Mouse (Mus musculus): Measurements from ENCODE around the gene Gm45713. TPM values are rescaled to one million over a fixed set of nuclear protein-coding genes. Genes with fewer than 3 reads are reported as not detected.

The Gm45713 gene
- polyA plus RNA-seq, 1 experiment from 2014 or later = 0.70 TPM

GRCm38 (mm10) chr7:45150321-45150720 is 14.3 kb upstream of the Gm45713 start:
- whole genome bisulfite sequencing = 69% methylated on average over 4 of the region's 4 CpGs
- TF ChIP-seq CTCF (IDR thresholded peaks at IDR 0.05; ENCODE audit: low read depth) = no peak
- Histone ChIP-seq H3K27ac (ENCODE audit: low read depth, low read length) (peak overlapping the region; percentile 41; the same call in 1 of the 2 replicates), H3K9me3 (ENCODE audit: control insufficient read depth) (no peaks in the 10 kb centered on the region), H3K9ac (ENCODE audit: low read depth, low read length) (no peak overlapping the region), H3K4me1 (replicated peaks; ENCODE audit: control insufficient read depth, insufficient read depth, low read length) (peaks cover 8% of the 10 kb centered on the region; the same call in 1 of the 2 replicates), H3K4me3 (ENCODE audit: low read depth, low read length) (no peak overlapping the region), H3K36me3 (ENCODE audit: control insufficient read depth, insufficient read depth) (peaks cover 39% of the 10 kb centered on the region), H3K27me3 (replicated peaks; ENCODE audit: control insufficient read depth, insufficient read depth, low read length) (no peaks in the 10 kb centered on the region), H3K4me2 (replicated peaks; ENCODE audit: low read depth) (no peak overlapping the region)
- no peak for ATAC-seq

- Histone ChIP-seq H3K27me3 (replicated peaks; ENCODE audit: control insufficient read depth, insufficient read depth, low read length) (no peaks in the 10 kb centered on the region), H3K36me3 (ENCODE audit: control insufficient read depth, insufficient read depth) (peaks cover 47% of the 10 kb centered on the region), H3K4me1 (replicated peaks; ENCODE audit: control insufficient read depth, insufficient read depth, low read length) (peaks cover 5% of the 10 kb centered on the region; the same call in 1 of the 2 replicates), H3K4me2 (replicated peaks; ENCODE audit: low read depth) (no peak overlapping the region), H3K4me3 (ENCODE audit: low read depth, low read length) (no peak overlapping the region), H3K9me3 (ENCODE audit: control insufficient read depth) (no peaks in the 10 kb centered on the region), H3K9ac (ENCODE audit: low read depth, low read length) (no peak overlapping the region), H3K27ac (ENCODE audit: low read depth, low read length) (no peak overlapping the region)
- TF ChIP-seq CTCF (IDR thresholded peaks at IDR 0.05; ENCODE audit: low read depth) = no peak
- ATAC-seq = no peak
- WGBS = 66% methylated on average over 6 of the region's 6 CpGs
These were observed 13.5 kb upstream of the Gm45713 start for GRCm38 (mm10) chr7:45149545-45149944.

GRCm38 (mm10) chr7:45148534-45149098 is 12.6 kb upstream of the Gm45713 start:
- H3K27me3 ChIP-seq (replicated peaks; ENCODE audit: control insufficient read depth, insufficient read depth, low read length) = no peaks in the 10 kb centered on the region
- no peak overlapping the region for H3K9ac ChIP-seq (ENCODE audit: low read depth, low read length)
- H3K9me3 ChIP-seq (ENCODE audit: control insufficient read depth) = no peaks in the 10 kb centered on the region
- H3K36me3 ChIP-seq (ENCODE audit: control insufficient read depth, insufficient read depth) = peaks cover 56% of the 10 kb centered on the region
- peaks cover 5% of the 10 kb centered on the region; the same call in 1 of the 2 replicates for H3K4me1 ChIP-seq (replicated peaks; ENCODE audit: control insufficient read depth, insufficient read depth, low read length)
- H3K27ac ChIP-seq (ENCODE audit: low read depth, low read length) = no peak overlapping the region
- no peak for TF ChIP-seq CTCF (IDR thresholded peaks at IDR 0.05; ENCODE audit: low read depth)
- WGBS = 54% methylated on average over 4 of the region's 4 CpGs
- no peak overlapping the region for H3K4me3 ChIP-seq (ENCODE audit: low read depth, low read length)
- ATAC-seq = no peak
- H3K4me2 ChIP-seq (replicated peaks; ENCODE audit: low read depth) = no peak overlapping the region

- no peak overlapping the region for H3K4me2 ChIP-seq (replicated peaks; ENCODE audit: low read depth)
- ATAC-seq = no peak
- 57% methylated on average over 11 of the region's 11 CpGs for WGBS
These were observed 11.9 kb upstream of the Gm45713 start for GRCm38 (mm10) chr7:45147899-45148298.

GRCm38 (mm10) chr7:45147267-45147666 is 11.2 kb upstream of the Gm45713 start:
- peaks cover 68% of the 10 kb centered on the region for H3K36me3 ChIP-seq (ENCODE audit: control insufficient read depth, insufficient read depth)

More at GRCm38 (mm10) chr7:45147899-45148298, 11.9 kb upstream of the Gm45713 start:
- H3K4me1 ChIP-seq (replicated peaks; ENCODE audit: control insufficient read depth, insufficient read depth, low read length) = peaks cover 5% of the 10 kb centered on the region; the same call in 1 of the 2 replicates
- no peak overlapping the region for H3K9ac ChIP-seq (ENCODE audit: low read depth, low read length)
- H3K27me3 ChIP-seq (replicated peaks; ENCODE audit: control insufficient read depth, insufficient read depth, low read length) = no peaks in the 10 kb centered on the region
- no peak overlapping the region for H3K27ac ChIP-seq (ENCODE audit: low read depth, low read length)
- no peak for TF ChIP-seq CTCF (IDR thresholded peaks at IDR 0.05; ENCODE audit: low read depth)
- no peak overlapping the region for H3K4me3 ChIP-seq (ENCODE audit: low read depth, low read length)
- H3K9me3 ChIP-seq (ENCODE audit: control insufficient read depth) = no peaks in the 10 kb centered on the region
- H3K36me3 ChIP-seq (ENCODE audit: control insufficient read depth, insufficient read depth) = peaks cover 62% of the 10 kb centered on the region

GRCm38 (mm10) chr7:45145460-45145859 is 9.4 kb upstream of the Gm45713 start:
- Histone ChIP-seq H3K9ac (ENCODE audit: low read depth, low read length) (no peak overlapping the region), H3K4me1 (replicated peaks; ENCODE audit: control insufficient read depth, insufficient read depth, low read length) (no peaks in the 10 kb centered on the region), H3K27ac (ENCODE audit: low read depth, low read length) (no peak overlapping the region), H3K4me3 (ENCODE audit: low read depth, low read length) (no peak overlapping the region), H3K27me3 (replicated peaks; ENCODE audit: control insufficient read depth, insufficient read depth, low read length) (no peaks in the 10 kb centered on the region), H3K4me2 (replicated peaks; ENCODE audit: low read depth) (no peak overlapping the region), H3K9me3 (ENCODE audit: control insufficient read depth) (no peaks in the 10 kb centered on the region), H3K36me3 (ENCODE audit: control insufficient read depth, insufficient read depth) (peaks cover 81% of the 10 kb centered on the region)
- ATAC-seq = no peak
- 97% methylated on average over 8 of the region's 8 CpGs for WGBS
- no peak for TF ChIP-seq CTCF (IDR thresholded peaks at IDR 0.05; ENCODE audit: low read depth)

More at GRCm38 (mm10) chr7:45147267-45147666, 11.2 kb upstream of the Gm45713 start:
- H3K27ac ChIP-seq (ENCODE audit: low read depth, low read length) = no peak overlapping the region
- peaks cover 5% of the 10 kb centered on the region; the same call in 1 of the 2 replicates for H3K4me1 ChIP-seq (replicated peaks; ENCODE audit: control insufficient read depth, insufficient read depth, low read length)
- ATAC-seq = no peak
- 97% methylated on average over 11 of the region's 11 CpGs for WGBS
- TF ChIP-seq CTCF (IDR thresholded peaks at IDR 0.05; ENCODE audit: low read depth) = no peak
- no peaks in the 10 kb centered on the region for H3K9me3 ChIP-seq (ENCODE audit: control insufficient read depth)
- no peak overlapping the region for H3K4me2 ChIP-seq (replicated peaks; ENCODE audit: low read depth)
- H3K4me3 ChIP-seq (ENCODE audit: low read depth, low read length) = no peak overlapping the region
- no peaks in the 10 kb centered on the region for H3K27me3 ChIP-seq (replicated peaks; ENCODE audit: control insufficient read depth, insufficient read depth, low read length)
- H3K9ac ChIP-seq (ENCODE audit: low read depth, low read length) = no peak overlapping the region
